ENCODE assay signal across 9 mouse cellular contexts in the genomic region with DNA sequence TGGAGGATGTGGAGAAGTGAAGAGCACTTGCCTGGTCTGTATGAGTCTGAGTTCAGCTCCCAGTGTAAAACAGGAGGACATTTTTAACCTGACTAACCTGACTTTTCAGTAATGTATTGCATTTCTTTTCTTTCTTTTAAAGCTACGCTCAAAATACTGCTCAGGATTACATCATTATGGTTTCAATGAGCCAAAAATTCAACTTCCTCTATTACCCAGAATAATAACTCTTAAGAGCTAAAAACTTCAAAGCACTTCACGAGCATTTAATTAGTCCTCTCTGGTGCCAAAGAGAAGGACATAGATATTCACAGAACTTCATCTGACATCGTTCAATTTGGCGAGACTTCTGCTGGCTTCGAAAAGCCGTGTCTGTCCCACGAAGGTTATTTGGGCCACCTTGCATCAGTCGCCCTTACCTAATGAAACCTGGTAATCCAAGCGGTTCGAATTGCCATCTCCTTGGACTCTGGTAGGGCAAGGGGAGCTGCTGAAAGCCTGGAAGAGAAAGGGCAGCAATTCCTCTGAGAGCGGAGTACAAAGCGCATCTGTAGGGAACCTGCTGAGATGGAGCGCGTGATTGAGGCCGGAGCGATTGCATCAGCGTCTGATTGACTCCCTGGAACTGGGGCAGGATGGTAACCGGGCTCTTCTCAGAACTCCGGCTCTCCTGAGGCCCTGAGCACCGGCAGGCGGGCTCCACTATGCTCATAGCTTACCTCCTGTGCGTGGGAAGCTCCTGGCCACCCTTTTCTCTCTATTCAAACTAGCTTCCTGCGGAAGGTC. TPM values are rescaled to one million over a fixed set of nuclear protein-coding genes. Genes with fewer than 3 reads are reported as not detected.
DNase-seq lines count a peak whose midpoint lies in the region; ATAC-seq and TF ChIP-seq lines count a peak whose summit lies in the region.
"Had no signal": no experiment of that assay in that cellular context is flagged by ENCODE, and none has a peak within 500 bp of the region (broad histone marks: within the 10 kb centered on the region; RNA-seq: fewer than 3 reads in every experiment).

No protein-coding gene starts in this region.

- no peak for ATAC-seq in lung, embryonic 14.5 days (ENCODE audit: insufficient read depth)

- DNase-seq in adrenal gland, adult 2 months = peak; percentile 73
- DNase-seq in adrenal gland, adult 18-20 months (ENCODE audit: low spot score in 2 of 2) = no peak
- peak; percentile 54 for DNase-seq in embryo, embryonic 11 days
- peak; percentile 33 to 39 for DNase-seq in heart, postnatal 10 days
- DNase-seq in kidney, postnatal 14 days = peak; percentile 66
- DNase-seq in lung, embryonic 14.5 days = peak; percentile 37
- no peak for DNase-seq in spleen, adult 18-20 months

- H3K9ac ChIP-seq in lung, embryonic 14.5 days = no peak overlapping the region

- H3K27ac ChIP-seq in lung, embryonic 14.5 days (ENCODE audit: low read depth) = peak overlapping the region; percentile 24; the same call in 1 of the 2 replicates
- H3K27ac ChIP-seq in olfactory bulb, adult 2 months (ENCODE audit: insufficient read depth, low read depth, low read length) = peak overlapping the region; percentile 64; the same call in 1 of the 2 replicates

- no peaks in the 10 kb centered on the region for H3K9me3 ChIP-seq in lung, embryonic 14.5 days (ENCODE audit: low read depth, low read length)

- WGBS in lung, embryonic 14.5 days = 35% methylated on average over 23 of the region's 23 CpGs
- WGBS in olfactory bulb, adult 2 months = 19% methylated on average over 23 of the region's 23 CpGs

- no peak overlapping the region for H3K4me3 ChIP-seq in lung, embryonic 14.5 days (ENCODE audit: low read depth, low read length)
- H3K4me3 ChIP-seq in olfactory bulb, adult 2 months (ENCODE audit: insufficient read depth, low read depth, low read length) = 0 out of 2 replicates have a peak overlapping the region, but pooled peaks have one; percentile 4
- H3K4me3 ChIP-seq: erythroblast, embryonic 14.5 days had no signal

- H3K4me2 ChIP-seq in lung, embryonic 14.5 days = peak overlapping the region; percentile 35

- no peak for TF ChIP-seq POLR2A in olfactory bulb, adult 2 months (IDR thresholded peaks at IDR 0.05; ENCODE audit: insufficient read depth, low read depth, low read length)

- H3K27me3 ChIP-seq in lung, embryonic 14.5 days (ENCODE audit: insufficient read depth, low read length) = no peaks in the 10 kb centered on the region

- no peaks in the 10 kb centered on the region for H3K36me3 ChIP-seq in lung, embryonic 14.5 days (ENCODE audit: insufficient read depth)

- TF ChIP-seq CTCF in lung, embryonic 14.5 days (IDR thresholded peaks at IDR 0.05; ENCODE audit: low read depth) = no peak
- no peak for TF ChIP-seq CTCF in olfactory bulb, adult 2 months (IDR thresholded peaks at IDR 0.05; ENCODE audit: insufficient read depth, low read depth, low read length)

- intact Hi-C loops in heart, postnatal 10 days (cut with DNase I) = no loop called here

- no peaks in the 10 kb centered on the region for H3K4me1 ChIP-seq in lung, embryonic 14.5 days (ENCODE audit: insufficient read depth)
- H3K4me1 ChIP-seq in olfactory bulb, adult 2 months (ENCODE audit: control insufficient read depth, insufficient read depth, low read length) = peaks cover 7% of the 10 kb centered on the region

RNA-seq across cellular contexts. Expression of gene Siah1a, which starts 11.4 kb away (rescaled TPM):
- total RNA-seq in adrenal gland, adult 2 months (2021) = 10 to 100 TPM; 16.3 to 17.7 TPM
- polyA plus RNA-seq in adrenal gland, adult 2 months (2012; rRNA removed) = 10.9 and 12.5 TPM in 2 replicates
- total RNA-seq in adrenal gland, adult 18-20 months (2021) = 10 to 100 TPM; 16.9 to 17.4 TPM
- 10 to 100 TPM; 25.9 to 27.9 TPM for total RNA-seq in heart, postnatal 10 days (2021)
- 50.8 and 51.6 TPM in 2 replicates for polyA plus RNA-seq in lung, embryonic 14.5 days (2014; fragmentation: Nextera tagmentation; extraction: Ambion mirVana)
- polyA plus RNA-seq in olfactory bulb, adult 2 months (2012; ENCODE audit: insufficient read depth, insufficient read length, low replicate concordance, missing spikeins) = not detected in 2 replicates

RNA-seq across cellular contexts. Expression of gene Gm10638, which starts 11.6 kb away (rescaled TPM):
- 1 to 10 TPM; 3.0 to 3.1 TPM for total RNA-seq in adrenal gland, adult 2 months (2021)
- polyA plus RNA-seq in adrenal gland, adult 2 months (2012; rRNA removed) = 5.7 and 10.2 TPM in 2 replicates
- 1 to 10 TPM; 2.6 to 4.5 TPM for total RNA-seq in adrenal gland, adult 18-20 months (2021)
- total RNA-seq in heart, postnatal 10 days (2021) = 1 to 10 TPM; 3.5 to 3.9 TPM
- polyA plus RNA-seq in lung, embryonic 14.5 days (2014; fragmentation: Nextera tagmentation; extraction: Ambion mirVana) = 4.1 and 6.2 TPM in 2 replicates
- not detected in 2 replicates for polyA plus RNA-seq in olfactory bulb, adult 2 months (2012; ENCODE audit: insufficient read depth, insufficient read length, low replicate concordance, missing spikeins)

Comparison
In these comparisons a context has a peak if more than half of its experiments do, and no peak if none do; other contexts are left out.
1. DNase-seq: peak in adrenal gland, adult 2 months (single experiment), embryo, embryonic 11 days (single experiment), heart, postnatal 10 days (2 of 2), kidney, postnatal 14 days (single experiment) and lung, embryonic 14.5 days (single experiment); none in adrenal gland, adult 18-20 months (0 of 2) and spleen, adult 18-20 months (0 of 2).